Mouse (Mus musculus) MEL-GATA-1-ER (cell line): ENCODE measurements around the gene 4930415O20Rik.

Experiments
- DNase-seq: peaks from one replicate; pipeline ENCODE4 v3.0.0-alpha.2; 2012; ENCODE audit warnings: low read depth; ENCODE audit errors: extremely low read depth

Gene 4930415O20Rik

GRCm38 (mm10) chr15:98628589-98629254 is 57.9 kb downstream of the 4930415O20Rik start:
- no peak for DNase-seq

- DNase-seq = no peak
Observed at GRCm38 (mm10) chr15:98629464-98629863, 58.7 kb downstream of the 4930415O20Rik start.

GRCm38 (mm10) chr15:98630540-98630939 is 59.7 kb downstream of the 4930415O20Rik start, which contains the start of gene Cacnb3:
Gene Cacnb3, plus strand, starts transcription at chr15:98630840.
- no peak for DNase-seq

- DNase-seq = peak; percentile 82
Observed at GRCm38 (mm10) chr15:98631493-98631892, 60.7 kb downstream of the 4930415O20Rik start.

GRCm38 (mm10) chr15:98632107-98632744 is 61.4 kb downstream of the 4930415O20Rik start:
- peak; percentile 65 for DNase-seq

- no peak for DNase-seq
Observed at GRCm38 (mm10) chr15:98632921-98633320, 62.1 kb downstream of the 4930415O20Rik start.

- no peak for DNase-seq
Observed at GRCm38 (mm10) chr15:98633822-98634470, 63.1 kb downstream of the 4930415O20Rik start.

- DNase-seq = no peak
Observed at GRCm38 (mm10) chr15:98634541-98635081, 63.8 kb downstream of the 4930415O20Rik start.

GRCm38 (mm10) chr15:98635291-98635841 is 64.6 kb downstream of the 4930415O20Rik start:
- DNase-seq = no peak

- no peak for DNase-seq
Observed at GRCm38 (mm10) chr15:98636517-98636916, 65.7 kb downstream of the 4930415O20Rik start.

- DNase-seq = no peak
Observed at GRCm38 (mm10) chr15:98637155-98637554, 66.4 kb downstream of the 4930415O20Rik start.
